Comparison of ENCODE assay signal across 7 mouse cellular contexts in the genomic region with DNA sequence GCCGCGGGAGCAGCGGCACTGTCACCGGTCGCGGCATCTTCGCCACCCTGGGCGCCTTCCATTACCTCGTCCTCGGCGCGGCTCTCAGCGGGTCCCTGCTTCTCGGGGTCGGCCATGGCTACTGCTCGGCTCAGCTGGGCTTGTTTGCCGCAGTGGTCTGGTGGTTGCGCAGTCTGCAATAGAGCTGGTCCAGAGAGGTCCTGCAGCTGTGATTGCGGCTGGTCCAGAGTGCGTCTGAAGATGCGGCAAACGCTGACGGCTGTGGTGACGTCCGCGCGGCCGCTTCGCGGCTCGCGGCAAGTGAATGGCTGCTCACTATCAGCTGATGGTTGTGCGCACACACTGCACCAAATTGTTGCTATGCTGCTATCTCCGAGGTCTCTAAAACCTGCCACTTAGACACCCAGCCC. TPM values are rescaled to one million over a fixed set of nuclear protein-coding genes. Genes with fewer than 3 reads are reported as not detected.
DNase-seq lines count a peak whose midpoint lies in the region; ATAC-seq lines count a peak whose summit lies in the region.

A gene (minus strand): TSS at position 225 of the 410 bp plus-strand sequence.

- peak; percentile 46 for DNase-seq in adrenal gland, postnatal 10 days
- DNase-seq in cerebellum, adult 9-11 months = peak; percentile 93
- DNase-seq in frontal cortex, postnatal 10 days (ENCODE audit: low spot score in 2 of 2) = peak; percentile 71 to 72
- peak; percentile 38 for DNase-seq in liver, embryonic 11.5 days (ENCODE audit: low spot score)
- no peak for DNase-seq in thymus, postnatal 25 days

- H3K9ac ChIP-seq in kidney, embryonic 15.5 days = 0 out of 2 replicates have a peak within 1 kb of the TSS, but pooled peaks have one; percentile 21
- H3K9ac ChIP-seq in liver, embryonic 11.5 days (ENCODE audit: low read depth, low read length) = no peak within 1 kb of the TSS
- H3K9ac ChIP-seq in neural tube, embryonic 13.5 days = peak within 1 kb of the TSS; percentile 77

- H3K4me2 ChIP-seq in kidney, embryonic 15.5 days = peak within 1 kb of the TSS; percentile 76
- peak within 1 kb of the TSS; percentile 60 for H3K4me2 ChIP-seq in liver, embryonic 11.5 days
- peak within 1 kb of the TSS; percentile 63 for H3K4me2 ChIP-seq in neural tube, embryonic 13.5 days

- H3K27me3 ChIP-seq in kidney, embryonic 15.5 days = peaks cover 4% of the 10 kb centered on the region; the same call in 1 of the 2 replicates
- H3K27me3 ChIP-seq in liver, embryonic 11.5 days (replicated peaks; ENCODE audit: control insufficient read depth, insufficient read depth, low read length) = peaks cover 4% of the 10 kb centered on the region; the same call in 1 of the 2 replicates
- no peaks in the 10 kb centered on the region for H3K27me3 ChIP-seq in neural tube, embryonic 13.5 days

- 50% methylated on average over 34 of the region's 34 CpGs for WGBS in kidney, embryonic 15.5 days
- WGBS in liver, embryonic 11.5 days = 44% methylated on average over 34 of the region's 34 CpGs
- WGBS in neural tube, embryonic 13.5 days = 58% methylated on average over 34 of the region's 34 CpGs

- peaks cover 13% of the 10 kb centered on the region for H3K36me3 ChIP-seq in kidney, embryonic 15.5 days
- no peaks in the 10 kb centered on the region for H3K36me3 ChIP-seq in liver, embryonic 11.5 days (ENCODE audit: control insufficient read depth, insufficient read depth, low read length)
- H3K36me3 ChIP-seq in neural tube, embryonic 13.5 days = peaks cover 7% of the 10 kb centered on the region; the same call in 1 of the 2 replicates

- H3K9me3 ChIP-seq in kidney, embryonic 15.5 days (replicated peaks) = 0 out of 2 replicates have a peak, but pooled peaks cover 9% of the 10 kb centered on the region
- H3K9me3 ChIP-seq in liver, embryonic 11.5 days (ENCODE audit: control insufficient read depth, low read length) = no peaks in the 10 kb centered on the region
- peaks cover 16% of the 10 kb centered on the region for H3K9me3 ChIP-seq in neural tube, embryonic 13.5 days

- ATAC-seq in kidney, embryonic 15.5 days (replicated peaks; ENCODE audit: low FRiP score) = peak; percentile 70
- no peak; the same call in 1 of the 2 replicates for ATAC-seq in liver, embryonic 11.5 days (replicated peaks; ENCODE audit: low FRiP score)
- ATAC-seq in neural tube, embryonic 13.5 days (ENCODE audit: low read depth) = peak; percentile 92

- peak within 1 kb of the TSS; percentile 44 for H3K4me3 ChIP-seq in kidney, embryonic 15.5 days (replicated peaks)
- H3K4me3 ChIP-seq in liver, embryonic 11.5 days (ENCODE audit: low read depth, low read length) = peak within 1 kb of the TSS; percentile 32
- H3K4me3 ChIP-seq in neural tube, embryonic 13.5 days = peak within 1 kb of the TSS; percentile 50

- no peak within 1 kb of the TSS for H3K27ac ChIP-seq in kidney, embryonic 15.5 days
- no peak within 1 kb of the TSS for H3K27ac ChIP-seq in liver, embryonic 11.5 days (ENCODE audit: low read depth, low read length)
- H3K27ac ChIP-seq in neural tube, embryonic 13.5 days (replicated peaks) = peak within 1 kb of the TSS; percentile 83

- H3K4me1 ChIP-seq in kidney, embryonic 15.5 days = no peaks in the 10 kb centered on the region
- no peaks in the 10 kb centered on the region for H3K4me1 ChIP-seq in liver, embryonic 11.5 days (replicated peaks; ENCODE audit: control insufficient read depth, insufficient read depth, low read length)
- peaks cover 12% of the 10 kb centered on the region for H3K4me1 ChIP-seq in neural tube, embryonic 13.5 days (replicated peaks)

RNA-seq across cellular contexts. Expression of the gene that starts here (rescaled TPM):
- total RNA-seq in adrenal gland, postnatal 10 days (2021) = 10 to 100 TPM; 31.5 to 34.2 TPM
- 1.1 and 3.8 TPM in 2 replicates for polyA plus RNA-seq in kidney, embryonic 15.5 days (2015; fragmentation: Nextera tagmentation; extraction: Ambion mirVana)
- 0.77 and 1.0 TPM in 2 replicates for polyA plus RNA-seq in liver, embryonic 11.5 days (2014; fragmentation: Nextera tagmentation; extraction: Ambion mirVana)
- 167 and 176 TPM in 2 replicates for polyA plus RNA-seq in neural tube, embryonic 13.5 days (2015; fragmentation: Nextera tagmentation; extraction: Ambion mirVana)

Comparison
In these comparisons a context has a peak if more than half of its experiments do, and no peak if none do; other contexts are left out.
1. RNA of the gene that starts here (polyA plus RNA-seq): 167 to 176 TPM in neural tube, embryonic 13.5 days; 1.1 to 3.8 TPM in kidney, embryonic 15.5 days and 0.77 to 1.0 TPM in liver, embryonic 11.5 days; every median in the first group is over 10 times any median in the second.
2. Peak in every context shown above with its lines, with median percentiles within 50 percentile points of each other: H3K4me2 ChIP-seq and H3K4me3 ChIP-seq.